Mouse (Mus musculus): Measurements from ENCODE around the gene Ttc9c. TPM values are rescaled to one million over a fixed set of nuclear protein-coding genes. Genes with fewer than 3 reads are reported as not detected.
A peak's percentile ranks its signal among the peaks of the same experiment; 100 is the strongest.

Gene Ttc9c
- polyA plus RNA-seq, 1 experiment from 2014 or later, result 38.4 TPM

GRCm38 (mm10) chr19:8848356-8848755 is 29.2 kb upstream of the Ttc9c start:
- WGBS, result 57% methylated on average over 5 of the region's 5 CpGs
- Histone ChIP-seq H3K4me1 (ENCODE audit: control insufficient read depth, insufficient read depth, low read length) (0 out of 2 replicates have a peak, but pooled peaks cover 3% of the 10 kb centered on the region), H3K4me2 (ENCODE audit: low read depth, low read length) (no peak overlapping the region), H3K36me3 (ENCODE audit: control insufficient read depth, insufficient read depth, low read length) (peaks cover 24% of the 10 kb centered on the region; the same call in 1 of the 2 replicates), H3K9me3 (ENCODE audit: control insufficient read depth, low read length) (no peaks in the 10 kb centered on the region), H3K4me3 (ENCODE audit: low read depth, low read length) (no peak overlapping the region), H3K27me3 (replicated peaks; ENCODE audit: control insufficient read depth, insufficient read depth, low read length) (no peaks in the 10 kb centered on the region), H3K27ac (replicated peaks; ENCODE audit: low read depth, low read length) (no peak overlapping the region), H3K9ac (ENCODE audit: low read depth, low read length) (no peak overlapping the region)
- DNase-seq (ENCODE audit: low spot score) (no peak), ATAC-seq (ENCODE audit: low read depth) (no peak)

GRCm38 (mm10) chr19:8844371-8845129 is 25.4 kb upstream of the Ttc9c start:
- Histone ChIP-seq H3K27me3 (replicated peaks; ENCODE audit: control insufficient read depth, insufficient read depth, low read length) (no peaks in the 10 kb centered on the region), H3K4me2 (ENCODE audit: low read depth, low read length) (no peak overlapping the region), H3K4me1 (ENCODE audit: control insufficient read depth, insufficient read depth, low read length) (peaks cover 9% of the 10 kb centered on the region), H3K4me3 (ENCODE audit: low read depth, low read length) (no peak overlapping the region), H3K9me3 (ENCODE audit: control insufficient read depth, low read length) (no peaks in the 10 kb centered on the region), H3K36me3 (ENCODE audit: control insufficient read depth, insufficient read depth, low read length) (peaks cover 32% of the 10 kb centered on the region; the same call in 1 of the 2 replicates), H3K9ac (ENCODE audit: low read depth, low read length) (no peak overlapping the region), H3K27ac (replicated peaks; ENCODE audit: low read depth, low read length) (no peak overlapping the region)
- peak; percentile 83 for DNase-seq (ENCODE audit: low spot score)
- WGBS, result 55% methylated on average over 5 of the region's 5 CpGs
- ATAC-seq (ENCODE audit: low read depth), result no peak; the same call in 1 of the 2 replicates

GRCm38 (mm10) chr19:8842961-8843360 is 23.8 kb upstream of the Ttc9c start:
- no peak for ATAC-seq (ENCODE audit: low read depth)
- Histone ChIP-seq H3K4me3 (ENCODE audit: low read depth, low read length) (no peak overlapping the region), H3K36me3 (ENCODE audit: control insufficient read depth, insufficient read depth, low read length) (peaks cover 32% of the 10 kb centered on the region; the same call in 1 of the 2 replicates), H3K9me3 (ENCODE audit: control insufficient read depth, low read length) (no peaks in the 10 kb centered on the region), H3K9ac (ENCODE audit: low read depth, low read length) (no peak overlapping the region), H3K4me2 (ENCODE audit: low read depth, low read length) (no peak overlapping the region), H3K4me1 (ENCODE audit: control insufficient read depth, insufficient read depth, low read length) (peaks cover 23% of the 10 kb centered on the region), H3K27ac (replicated peaks; ENCODE audit: low read depth, low read length) (no peak overlapping the region), H3K27me3 (replicated peaks; ENCODE audit: control insufficient read depth, insufficient read depth, low read length) (no peaks in the 10 kb centered on the region)
- no peak for DNase-seq (ENCODE audit: low spot score)
- 88% methylated on average over 6 of the region's 6 CpGs for WGBS

GRCm38 (mm10) chr19:8841012-8841411 is 21.9 kb upstream of the Ttc9c start:
- H3K27me3 ChIP-seq (replicated peaks; ENCODE audit: control insufficient read depth, insufficient read depth, low read length), result no peaks in the 10 kb centered on the region
- 85% methylated on average over 7 of the region's 7 CpGs for WGBS
- H3K9ac ChIP-seq (ENCODE audit: low read depth, low read length), result no peak overlapping the region; the same call in 1 of the 2 replicates
- no peak overlapping the region for H3K27ac ChIP-seq (replicated peaks; ENCODE audit: low read depth, low read length)
- H3K4me2 ChIP-seq (ENCODE audit: low read depth, low read length), result peak overlapping the region; percentile 75
- peaks cover 15% of the 10 kb centered on the region; the same call in 1 of the 2 replicates for H3K36me3 ChIP-seq (ENCODE audit: control insufficient read depth, insufficient read depth, low read length)
- no peak for ATAC-seq (ENCODE audit: low read depth)
- H3K4me1 ChIP-seq (ENCODE audit: control insufficient read depth, insufficient read depth, low read length), result peaks cover 23% of the 10 kb centered on the region
- no peaks in the 10 kb centered on the region for H3K9me3 ChIP-seq (ENCODE audit: control insufficient read depth, low read length)
- DNase-seq (ENCODE audit: low spot score), result no peak
- peak overlapping the region; percentile 46; the same call in 1 of the 2 replicates for H3K4me3 ChIP-seq (ENCODE audit: low read depth, low read length)

- Histone ChIP-seq H3K4me2 (ENCODE audit: low read depth, low read length) (peak overlapping the region; percentile 75), H3K4me3 (ENCODE audit: low read depth, low read length) (peak overlapping the region; percentile 46), H3K27ac (replicated peaks; ENCODE audit: low read depth, low read length) (no peak overlapping the region), H3K4me1 (ENCODE audit: control insufficient read depth, insufficient read depth, low read length) (peaks cover 23% of the 10 kb centered on the region), H3K9me3 (ENCODE audit: control insufficient read depth, low read length) (no peaks in the 10 kb centered on the region), H3K9ac (ENCODE audit: low read depth, low read length) (peak overlapping the region; percentile 73), H3K36me3 (ENCODE audit: control insufficient read depth, insufficient read depth, low read length) (peaks cover 16% of the 10 kb centered on the region; the same call in 1 of the 2 replicates), H3K27me3 (replicated peaks; ENCODE audit: control insufficient read depth, insufficient read depth, low read length) (no peaks in the 10 kb centered on the region)
- peak; percentile 84 for DNase-seq (ENCODE audit: low spot score)
- WGBS, result 23% methylated on average over 29 of the region's 29 CpGs
- ATAC-seq (ENCODE audit: low read depth), result peak; percentile 32; the same call in 1 of the 2 replicates
These were observed 21.0 kb upstream of the Ttc9c start for GRCm38 (mm10) chr19:8839908-8840791.

- Histone ChIP-seq H3K27ac (replicated peaks; ENCODE audit: low read depth, low read length) (peak within 1 kb of the TSS; percentile 97), H3K9ac (ENCODE audit: low read depth, low read length) (peak within 1 kb of the TSS; percentile 73), H3K4me2 (ENCODE audit: low read depth, low read length) (peak within 1 kb of the TSS; percentile 75), H3K27me3 (replicated peaks; ENCODE audit: control insufficient read depth, insufficient read depth, low read length) (no peaks in the 10 kb centered on the region), H3K4me3 (ENCODE audit: low read depth, low read length) (peak within 1 kb of the TSS; percentile 44), H3K4me1 (ENCODE audit: control insufficient read depth, insufficient read depth, low read length) (peaks cover 23% of the 10 kb centered on the region), H3K9me3 (ENCODE audit: control insufficient read depth, low read length) (no peaks in the 10 kb centered on the region), H3K36me3 (ENCODE audit: control insufficient read depth, insufficient read depth, low read length) (peaks cover 24% of the 10 kb centered on the region)
- ATAC-seq (ENCODE audit: low read depth) (peak; percentile 64), DNase-seq (ENCODE audit: low spot score) (peak; percentile 55)
- 56% methylated on average over 11 of the region's 11 CpGs for WGBS
These were observed 20.2 kb upstream of the Ttc9c start, which contains the start of gene Gng3 for GRCm38 (mm10) chr19:8839103-8839907. Gene Gng3, minus strand, starts transcription at chr19:8839194.

- H3K4me3 ChIP-seq (ENCODE audit: low read depth, low read length), result peak overlapping the region; percentile 44
- peak overlapping the region; percentile 73 for H3K9ac ChIP-seq (ENCODE audit: low read depth, low read length)
- WGBS, result 13% methylated on average over 15 of the region's 15 CpGs
- H3K9me3 ChIP-seq (ENCODE audit: control insufficient read depth, low read length), result no peaks in the 10 kb centered on the region
- 0 out of 2 replicates have a peak, but pooled peaks have one; percentile 13 for ATAC-seq (ENCODE audit: low read depth)
- peak overlapping the region; percentile 63 for H3K4me2 ChIP-seq (ENCODE audit: low read depth, low read length)
- H3K27me3 ChIP-seq (replicated peaks; ENCODE audit: control insufficient read depth, insufficient read depth, low read length), result no peaks in the 10 kb centered on the region
- H3K36me3 ChIP-seq (ENCODE audit: control insufficient read depth, insufficient read depth, low read length), result peaks cover 35% of the 10 kb centered on the region
- H3K4me1 ChIP-seq (ENCODE audit: control insufficient read depth, insufficient read depth, low read length), result peaks cover 23% of the 10 kb centered on the region
- peak; percentile 33 for DNase-seq (ENCODE audit: low spot score)
- H3K27ac ChIP-seq (replicated peaks; ENCODE audit: low read depth, low read length), result peak overlapping the region; percentile 97
These were observed 19.1 kb upstream of the Ttc9c start for GRCm38 (mm10) chr19:8838041-8838730.
